Mouse (Mus musculus) G1E (cell line): ENCODE data around the gene Arl1.
"Not testable (repeated sequence)": the region's sequence is repeated elsewhere in the genome, so short reads cannot be mapped to it uniquely, and the experiment has no call there.

ENCODE experiments used
- CTCF ChIP-seq: IDR thresholded peaks from 2 replicates; pipeline ENCODE4 v1.5.1; 2012; ENCODE audit warnings: low read depth, low read length, inconsistent platforms, mixed read lengths
- TAL1 ChIP-seq: conservative IDR thresholded peaks from 2 replicates; pipeline ENCODE4 v1.6.1; 2012; ENCODE audit warnings: low read depth, low read length, inconsistent platforms, mixed read lengths

DNA sequence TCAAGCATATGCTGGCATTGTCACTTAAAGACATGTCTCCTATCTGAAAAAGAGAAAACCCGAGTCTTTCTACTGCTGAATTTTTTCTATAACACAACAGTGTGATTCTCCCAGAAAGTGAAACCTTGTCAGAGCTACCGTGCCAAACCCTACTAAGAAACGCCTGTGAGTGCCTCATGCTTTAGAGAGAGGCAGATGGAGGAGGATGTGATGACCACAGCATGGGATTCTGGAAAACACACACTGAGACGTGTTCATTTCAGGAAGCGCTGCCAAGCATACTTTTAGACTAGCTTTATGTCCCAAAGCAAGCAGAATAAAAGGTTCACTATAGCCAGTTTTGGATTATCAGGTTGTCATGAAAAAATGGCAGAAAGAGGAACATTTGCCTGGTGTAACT, 42.3 kb downstream of the Arl1 start:
- not testable (repeated sequence) for TF ChIP-seq CTCF, TAL1
